Mouse (Mus musculus) cerebral cortex, adult 2 months (tissue): ENCODE results near the gene Mpdu1.

Experiments
- WGBS: fragments of 180-500 bp; shearing (Covaris S2); methylation state at CpG from one replicate; pipeline ENCODE4 v1.1.7; 2018; 5-methylcytosine and 5-hydroxymethylcytosine counted together

Mpdu1 gene

DNA sequence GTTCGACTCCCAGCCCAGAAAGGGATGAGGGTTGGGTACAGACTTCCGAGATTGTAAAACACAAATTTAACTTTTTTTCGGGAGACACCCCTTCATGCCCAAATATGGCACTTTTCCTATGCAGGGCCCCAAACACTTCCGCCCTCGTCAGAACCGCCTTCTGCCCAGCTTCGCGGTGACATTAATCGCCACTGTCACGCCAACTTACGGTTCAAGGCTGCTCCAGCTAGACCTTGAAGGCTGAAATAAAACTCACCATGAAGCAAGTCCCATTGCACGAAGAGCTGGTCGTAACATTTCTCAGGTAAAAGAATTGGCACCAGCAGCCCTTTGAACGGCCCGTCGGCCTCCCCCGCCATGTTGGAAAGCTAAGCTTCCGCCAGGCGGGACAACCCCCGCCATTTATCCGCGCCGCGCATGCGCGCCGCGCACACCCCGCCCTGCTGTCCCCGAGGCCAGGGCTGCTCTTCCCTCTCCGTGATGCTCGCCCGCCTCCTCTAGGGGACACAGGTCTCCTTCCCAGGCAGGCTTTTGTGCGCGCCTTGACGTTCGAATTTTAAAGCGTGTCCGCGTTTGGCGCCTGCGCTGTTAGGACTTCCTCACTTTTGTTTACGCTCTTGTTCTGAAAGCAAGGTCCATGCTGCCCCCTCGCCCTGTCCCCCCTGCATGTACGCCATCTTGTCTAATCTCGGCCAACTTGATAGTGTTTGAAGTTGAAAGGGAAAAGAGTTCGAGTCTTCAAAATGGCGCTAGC, at the start of gene Mpdu1:
Mpdu1 (minus strand) TSS at position 430 of the 754 bp plus-strand sequence.
- under 1% methylated on average over 48 of the region's 48 CpGs for WGBS

DNA sequence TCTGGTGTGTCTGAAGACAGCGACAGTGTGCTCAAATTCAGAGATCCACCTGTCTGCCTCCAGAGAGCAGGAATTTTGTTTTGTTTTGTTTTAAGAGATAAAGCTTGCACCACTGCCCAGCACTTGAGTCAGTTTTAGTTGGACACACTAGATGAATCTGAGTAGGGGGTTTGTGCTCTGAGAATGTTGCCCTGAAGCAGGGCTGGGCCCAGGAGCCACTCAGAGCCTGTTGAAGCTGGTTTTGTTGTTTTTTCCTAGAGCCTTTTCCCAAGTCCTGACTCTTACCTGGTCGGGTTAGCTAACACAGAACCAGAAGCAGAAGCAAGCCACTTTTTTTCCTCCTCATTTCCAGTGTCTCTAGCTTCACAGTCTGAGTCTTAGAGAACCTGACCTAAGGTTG, 48.6 kb upstream of the Mpdu1 start:
- WGBS: 85% methylated on average over 2 of the region's 2 CpGs

DNA sequence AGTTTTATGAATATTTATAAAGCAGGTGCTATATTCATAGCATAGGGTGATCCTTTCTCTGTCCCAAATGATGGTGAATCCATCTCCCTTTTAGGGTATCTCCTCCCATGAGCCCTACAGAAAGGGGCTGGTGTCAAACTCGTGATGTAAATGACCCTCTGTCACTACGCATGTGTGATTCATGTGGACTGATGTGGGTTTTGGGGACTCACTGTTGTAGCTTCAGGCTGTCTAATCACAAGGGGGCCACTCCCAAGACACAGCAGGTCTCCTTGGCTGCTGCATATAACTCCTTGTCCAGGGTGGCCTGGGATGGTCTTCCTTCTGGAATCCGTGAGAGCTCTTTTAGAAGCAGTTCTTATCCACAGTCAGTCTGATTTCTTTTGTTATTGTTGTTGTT, 48.0 kb upstream of the Mpdu1 start:
- WGBS: 83% methylated on average over 3 of the region's 3 CpGs

DNA sequence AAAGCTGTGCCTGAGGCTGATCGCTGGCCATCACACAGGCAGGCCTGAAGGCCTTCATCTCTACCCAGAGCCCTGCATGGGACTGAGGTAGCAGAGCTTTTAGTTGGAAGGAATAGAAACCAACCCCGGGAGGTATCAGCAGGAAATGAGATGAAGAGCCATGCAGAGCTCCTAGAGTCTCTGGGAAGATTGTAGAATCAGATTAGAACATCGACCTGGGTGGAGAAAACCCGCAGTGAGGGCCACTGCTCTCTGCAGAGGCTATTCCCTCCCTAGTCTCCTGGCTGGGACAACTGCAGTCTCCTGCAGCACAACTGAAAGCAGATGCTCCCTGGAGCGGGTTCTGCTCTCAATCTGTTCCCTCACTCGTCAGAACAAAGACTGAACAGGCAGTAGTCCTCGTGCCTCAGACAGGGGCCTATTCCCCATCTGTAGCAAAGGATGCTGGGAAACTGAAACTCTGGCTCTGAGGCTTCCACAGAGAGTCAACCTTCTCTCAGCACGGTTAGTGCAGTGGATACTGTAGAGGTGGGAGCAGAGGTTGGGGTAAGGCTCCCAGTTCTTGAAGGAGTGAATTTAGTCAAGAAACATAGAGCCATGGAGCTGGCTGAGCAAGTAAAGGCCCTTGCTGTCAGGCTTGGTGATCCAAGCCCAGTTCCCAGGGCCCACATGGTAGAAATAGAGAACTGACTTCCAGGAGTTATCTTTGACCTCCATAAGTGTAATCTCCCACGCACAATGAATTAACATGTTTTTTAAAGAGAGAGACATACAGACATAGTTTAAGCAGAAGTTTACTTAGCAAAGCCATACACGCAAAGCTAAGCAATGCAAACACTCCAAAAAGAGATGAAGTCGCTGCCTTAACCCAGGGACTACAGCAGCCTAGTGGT, 47.4 kb upstream of the Mpdu1 start:
- WGBS: 60% methylated on average over 11 of the region's 11 CpGs

DNA sequence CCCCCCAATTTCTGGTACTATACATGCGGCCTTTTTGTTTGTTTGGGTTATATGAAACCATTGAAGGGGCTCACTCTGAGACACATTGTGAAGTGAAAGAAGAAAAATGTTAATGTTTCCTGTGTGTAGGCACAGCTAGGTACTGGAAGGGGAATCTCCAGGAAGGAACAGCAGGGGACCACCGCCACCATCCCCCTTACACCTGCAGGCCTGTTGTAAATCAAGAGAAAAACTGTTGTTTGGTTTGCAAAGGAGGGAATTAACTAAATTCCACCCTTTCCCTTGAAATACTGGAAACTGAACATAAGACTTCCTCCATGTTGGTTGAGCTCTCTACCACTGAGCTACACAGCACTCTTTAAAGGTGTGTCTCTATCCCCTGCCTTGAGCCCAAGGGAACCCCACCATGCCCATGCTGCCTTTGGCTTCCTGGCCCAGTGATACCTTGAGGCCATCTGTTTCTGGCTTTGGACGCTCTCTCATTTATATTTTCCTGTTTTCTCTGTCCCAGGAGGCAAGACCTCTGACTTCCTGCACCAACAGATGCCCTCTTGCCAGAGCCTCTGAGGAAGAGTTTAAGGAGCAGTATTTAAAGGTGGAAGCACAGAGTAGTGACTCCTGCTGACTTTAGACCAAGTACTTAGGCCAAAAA, 46.3 kb upstream of the Mpdu1 start:
- 90% methylated on average over 3 of the region's 3 CpGs for WGBS

DNA sequence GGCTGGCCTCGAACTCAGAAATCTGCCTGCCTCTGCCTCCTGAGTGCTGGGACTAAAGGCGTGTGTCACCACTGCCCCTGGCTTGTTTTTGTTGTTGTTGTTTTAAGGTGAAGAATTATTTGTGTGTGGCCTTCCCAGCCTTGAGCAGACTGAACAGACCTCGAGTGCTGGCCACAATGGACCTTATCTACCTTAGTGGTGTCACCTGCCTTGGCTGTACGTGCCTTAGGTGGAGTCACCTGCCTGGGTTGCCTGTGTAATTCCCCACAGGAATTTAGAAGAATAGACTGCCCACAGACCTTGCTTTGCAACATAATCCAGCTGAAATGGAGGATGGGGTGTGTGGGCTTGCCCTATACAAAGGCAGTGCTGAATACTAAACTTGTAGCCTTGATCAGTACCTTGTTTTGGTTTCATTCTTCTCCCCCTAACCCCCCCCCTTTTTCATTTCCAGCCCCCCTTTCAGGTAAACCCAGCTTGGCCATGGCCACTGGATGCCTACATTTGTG, 45.5 kb upstream of the Mpdu1 start:
- WGBS: 93% methylated on average over 4 of the region's 4 CpGs

DNA sequence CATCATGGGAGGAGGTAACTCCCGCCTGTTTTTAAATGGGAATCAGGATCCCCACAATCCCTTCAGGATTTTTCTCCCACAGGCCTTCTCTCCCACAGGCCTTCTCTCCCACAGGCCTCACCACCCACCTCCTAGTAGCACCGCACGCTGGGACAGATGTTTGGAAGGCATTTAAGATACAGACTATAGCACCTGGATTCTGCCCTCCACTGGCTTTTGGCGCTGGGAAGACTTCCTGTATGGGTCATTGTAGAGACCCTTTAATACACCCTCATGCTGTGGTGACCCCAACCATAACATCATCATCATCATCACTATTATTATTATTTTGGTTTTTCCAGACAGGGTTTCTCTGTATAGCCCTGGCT, 45.0 kb upstream of the Mpdu1 start:
- 76% methylated on average over 4 of the region's 4 CpGs for WGBS

DNA sequence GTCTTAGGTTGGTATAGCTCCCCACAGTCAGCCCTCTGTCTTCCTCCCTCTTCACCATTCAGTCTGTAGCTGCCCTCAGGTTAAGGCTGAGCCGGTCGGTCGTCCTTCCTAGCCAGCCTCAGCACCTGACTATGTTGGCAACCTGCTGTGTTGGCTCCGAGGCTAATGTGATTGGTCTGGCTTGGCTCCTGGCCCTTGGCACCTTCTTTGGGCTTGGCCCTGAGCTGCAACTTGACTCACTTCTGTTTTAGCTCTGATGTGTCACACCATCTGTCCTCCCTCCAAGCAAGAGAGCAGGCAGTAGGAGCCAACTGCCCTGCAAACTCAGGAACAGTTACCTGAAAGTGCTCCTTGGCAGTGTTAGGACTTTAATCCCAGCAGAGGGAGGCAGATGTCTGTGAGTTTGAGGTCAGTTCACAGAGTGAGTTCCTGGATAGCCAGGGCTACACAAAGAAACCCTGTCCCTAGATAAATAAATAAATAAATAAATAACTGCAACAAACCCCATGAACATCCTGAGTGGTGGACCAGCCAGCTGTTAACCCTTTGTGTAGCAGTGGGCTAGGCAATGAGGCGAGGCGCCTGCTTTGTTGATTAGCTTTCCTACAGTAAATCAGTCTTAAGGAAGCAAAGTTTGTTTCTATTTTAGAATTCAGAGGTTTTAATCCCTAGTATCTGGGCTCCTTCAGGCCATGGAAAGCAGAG, 44.5 kb upstream of the Mpdu1 start:
- 37% methylated on average over 6 of the region's 6 CpGs for WGBS

DNA sequence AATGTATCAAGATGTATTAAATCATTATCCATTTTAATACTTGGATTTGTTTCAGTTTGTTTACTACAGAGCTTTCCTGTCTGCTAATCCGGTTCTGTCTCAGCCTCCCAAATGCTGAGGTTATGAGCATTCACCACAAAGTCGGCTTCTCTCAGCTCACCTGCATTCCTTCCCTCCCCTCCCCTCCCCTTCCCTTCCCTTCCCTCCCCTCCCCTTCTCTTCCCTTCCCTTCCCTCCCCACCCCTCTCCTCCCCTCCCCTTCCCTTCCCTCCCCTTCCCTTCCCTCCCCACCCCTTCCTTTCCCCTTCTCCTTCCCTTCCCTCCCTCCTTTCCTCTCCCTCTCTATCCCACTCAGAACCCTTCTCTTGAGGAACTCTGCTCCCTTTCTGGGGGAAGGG, 42.2 kb upstream of the Mpdu1 start:
- 61% methylated on average over 2 of the region's 2 CpGs for WGBS

DNA sequence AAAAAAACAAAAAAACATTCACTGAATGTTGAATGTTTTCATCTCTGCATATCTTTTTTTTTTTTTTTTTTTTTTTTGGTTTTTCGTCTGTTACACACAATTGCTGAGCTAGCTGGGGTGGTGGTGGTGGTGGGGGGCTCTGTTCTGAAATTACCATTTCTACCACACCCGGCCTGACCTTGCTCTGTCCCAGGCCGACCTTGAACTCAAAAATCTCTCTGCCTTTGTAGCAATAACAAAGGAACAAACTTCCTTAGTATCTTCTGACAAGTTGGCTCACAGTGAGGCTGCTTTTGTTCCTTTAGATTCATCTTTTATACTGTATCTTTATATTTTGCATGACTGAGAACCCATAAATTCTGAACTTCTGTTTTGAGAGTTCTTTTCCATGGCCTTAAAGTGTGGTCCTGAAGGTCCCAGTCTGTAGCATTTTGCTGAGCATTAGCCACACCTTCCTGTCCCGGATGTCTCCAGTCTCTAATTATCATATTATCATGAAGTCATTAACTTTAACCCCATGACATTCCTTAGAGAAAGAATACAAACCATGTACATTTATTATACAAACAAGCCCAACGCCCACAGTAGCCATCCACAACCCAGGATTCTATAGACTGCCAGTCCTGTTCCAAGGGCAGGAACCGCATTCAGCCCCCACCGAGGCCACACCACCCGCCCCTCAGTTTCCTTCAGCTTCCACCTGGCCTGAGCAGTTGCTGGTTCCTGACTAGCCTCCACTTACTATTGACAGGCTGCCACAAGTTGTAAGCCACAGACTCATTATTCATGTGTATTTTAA, 41.6 kb upstream of the Mpdu1 start:
- WGBS: 68% methylated on average over 8 of the region's 8 CpGs

DNA sequence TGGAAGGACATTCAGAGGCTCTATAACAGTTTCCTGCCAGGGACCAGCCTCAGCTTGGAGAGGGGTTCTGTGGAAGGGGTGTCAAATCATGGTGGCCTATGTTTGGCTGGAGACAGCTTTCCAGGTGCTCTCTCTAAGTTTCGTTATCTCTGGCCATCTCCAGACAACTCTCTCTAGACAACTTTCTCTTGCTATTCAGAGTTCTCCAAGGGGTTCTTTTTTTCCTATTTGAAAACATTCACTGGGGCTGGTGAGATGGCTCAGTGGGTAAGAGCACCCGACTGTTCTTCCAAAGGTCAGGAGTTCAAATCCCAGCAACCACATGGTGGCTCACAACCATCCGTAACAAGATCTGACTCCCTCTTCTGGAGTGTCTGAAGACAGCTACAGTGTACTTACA, 40.9 kb upstream of the Mpdu1 start:
- WGBS: 93% methylated on average over 3 of the region's 3 CpGs

DNA sequence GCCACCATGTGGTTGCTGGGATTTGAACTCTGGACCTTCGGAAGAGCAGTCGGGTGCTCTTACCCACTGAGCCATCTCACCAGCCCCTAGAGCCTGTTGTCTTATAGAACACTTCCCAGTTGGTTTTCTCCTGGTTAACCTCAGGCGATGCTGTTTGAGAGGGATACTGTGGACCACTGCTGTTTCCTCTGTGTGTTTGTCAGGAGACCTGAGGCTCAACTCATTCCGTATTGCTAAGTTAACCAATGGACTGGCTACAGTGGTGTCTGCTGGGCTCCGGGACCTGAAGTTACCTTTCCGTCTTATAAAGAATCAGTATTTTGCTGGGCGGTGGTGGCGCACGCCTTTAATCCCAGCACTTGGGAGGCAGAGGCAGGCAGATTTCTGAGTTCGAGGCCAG, 40.4 kb upstream of the Mpdu1 start:
- WGBS: 97% methylated on average over 10 of the region's 10 CpGs

DNA sequence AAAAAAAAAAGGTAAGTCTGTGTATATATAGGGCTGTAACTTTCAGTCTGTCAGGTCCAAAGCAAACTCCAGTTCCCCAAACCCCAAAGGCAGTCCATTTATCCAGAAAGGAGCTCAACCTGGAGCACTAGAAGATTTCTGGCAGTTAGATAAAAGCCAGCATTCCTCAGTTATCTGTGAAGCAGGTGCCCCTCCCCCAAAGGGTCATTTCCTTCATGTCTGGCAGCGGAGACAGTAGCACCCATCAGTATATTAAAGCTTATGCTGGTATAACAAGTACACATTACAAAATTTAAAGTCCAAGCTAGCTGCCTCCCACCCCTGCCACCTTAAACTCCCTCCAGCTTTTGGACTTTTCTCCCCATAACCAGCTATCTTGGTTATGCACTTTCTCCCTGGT, 37.2 kb upstream of the Mpdu1 start:
- WGBS: 84% methylated on average over 1 of the region's 1 CpGs

DNA sequence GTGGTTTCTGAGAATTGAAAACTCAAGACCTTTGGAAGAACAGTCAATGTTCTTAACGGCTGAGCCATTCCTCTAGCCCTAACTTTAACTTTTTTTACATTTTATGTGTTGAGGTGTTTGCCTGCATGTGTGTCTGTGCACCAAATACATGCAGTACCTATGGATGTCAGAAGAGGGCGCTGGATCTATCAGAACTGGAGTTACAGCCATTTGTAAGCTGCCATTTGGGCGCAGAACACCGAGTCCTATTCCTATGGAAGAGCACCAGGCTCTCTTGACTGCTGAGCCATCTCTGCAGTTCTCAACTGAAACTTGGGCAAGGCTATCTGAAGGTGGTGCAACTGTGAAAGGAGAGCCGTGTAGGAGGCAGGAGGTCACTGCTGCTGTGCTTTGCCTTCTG, 36.1 kb upstream of the Mpdu1 start:
- WGBS: 79% methylated on average over 5 of the region's 5 CpGs

DNA sequence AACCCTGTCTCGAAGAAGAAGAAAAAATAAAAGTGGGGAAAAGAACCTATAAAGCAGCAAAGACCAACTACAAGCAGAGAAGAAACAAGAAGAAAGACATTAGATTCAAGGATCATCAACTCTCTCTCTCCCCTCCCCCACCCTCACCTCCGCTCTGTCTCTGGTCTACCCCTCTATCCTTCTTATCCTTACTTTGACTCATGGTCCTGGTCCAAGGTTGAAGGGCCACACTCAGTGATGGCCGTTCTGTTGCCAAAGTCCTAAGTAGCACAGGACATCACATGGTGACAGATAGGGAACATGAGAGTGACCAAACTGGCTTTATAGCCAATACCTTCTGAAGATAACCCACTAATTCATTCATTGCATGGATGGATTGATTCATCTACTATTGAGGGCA, 35.0 kb upstream of the Mpdu1 start:
- WGBS: 95% methylated on average over 3 of the region's 3 CpGs

DNA sequence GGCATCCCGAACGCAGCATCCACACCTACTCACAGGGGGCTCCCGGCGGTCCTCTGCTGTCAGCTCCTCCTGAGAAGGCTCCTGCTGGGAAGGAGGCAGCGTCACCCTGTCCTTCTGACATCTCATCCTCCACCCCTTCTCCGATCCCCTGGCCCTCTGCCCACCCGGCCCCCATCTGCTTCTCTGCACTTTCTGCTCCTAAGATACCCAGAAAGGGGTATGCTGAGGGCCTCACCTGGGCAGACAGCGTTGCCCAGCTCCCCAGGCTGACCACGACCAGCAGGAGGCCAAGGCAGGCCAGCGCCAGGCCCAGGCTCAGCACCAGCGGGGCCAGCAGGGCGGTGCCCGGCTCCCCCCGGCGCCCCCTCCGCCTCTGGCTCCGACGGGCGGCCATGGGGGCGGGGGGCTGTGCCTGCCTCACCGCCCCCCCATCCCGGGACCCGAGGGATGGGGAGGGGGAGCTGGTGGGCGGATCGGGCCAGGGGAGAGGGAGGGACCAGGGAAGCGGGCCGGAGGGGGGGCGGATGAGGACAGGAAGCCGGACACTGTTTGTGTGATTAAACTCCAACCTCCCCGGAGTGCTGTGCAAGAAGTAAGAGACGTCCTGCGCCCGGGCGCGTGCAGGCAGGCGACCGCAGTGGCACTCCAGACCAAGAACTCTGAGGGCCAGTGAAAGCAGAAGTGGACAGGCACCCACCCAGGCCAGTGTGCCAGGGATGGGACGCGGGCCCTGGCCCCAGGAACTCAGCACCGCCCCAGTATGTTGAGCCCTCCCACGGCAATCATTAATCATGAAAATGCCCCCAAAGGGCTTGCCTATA, 33.1 kb upstream of the Mpdu1 start, which contains the start of the genes Tnfsf12 and Tnfsfm13:
Tnfsf12 (minus strand) TSS at position 489 of the 821 bp plus-strand sequence.
Tnfsfm13 (minus strand) TSS at position 738 of the 821 bp plus-strand sequence.
- WGBS: 4% methylated on average over 41 of the region's 41 CpGs

DNA sequence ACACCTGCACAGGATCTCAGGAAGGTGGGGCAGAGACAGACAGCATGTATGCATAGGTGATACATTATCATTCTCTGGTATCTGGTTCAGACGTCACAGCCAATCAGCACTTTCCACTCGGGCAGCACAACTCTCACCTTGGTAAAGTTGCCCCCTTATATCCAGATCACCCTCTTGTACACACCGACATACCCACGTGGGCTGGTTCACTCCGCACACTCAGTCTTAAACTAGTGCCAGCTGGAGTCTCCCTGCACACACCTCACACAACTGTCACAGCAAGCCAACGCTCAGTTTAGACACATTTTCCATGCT, 32.6 kb upstream of the Mpdu1 start:
- 14% methylated on average over 6 of the region's 6 CpGs for WGBS

DNA sequence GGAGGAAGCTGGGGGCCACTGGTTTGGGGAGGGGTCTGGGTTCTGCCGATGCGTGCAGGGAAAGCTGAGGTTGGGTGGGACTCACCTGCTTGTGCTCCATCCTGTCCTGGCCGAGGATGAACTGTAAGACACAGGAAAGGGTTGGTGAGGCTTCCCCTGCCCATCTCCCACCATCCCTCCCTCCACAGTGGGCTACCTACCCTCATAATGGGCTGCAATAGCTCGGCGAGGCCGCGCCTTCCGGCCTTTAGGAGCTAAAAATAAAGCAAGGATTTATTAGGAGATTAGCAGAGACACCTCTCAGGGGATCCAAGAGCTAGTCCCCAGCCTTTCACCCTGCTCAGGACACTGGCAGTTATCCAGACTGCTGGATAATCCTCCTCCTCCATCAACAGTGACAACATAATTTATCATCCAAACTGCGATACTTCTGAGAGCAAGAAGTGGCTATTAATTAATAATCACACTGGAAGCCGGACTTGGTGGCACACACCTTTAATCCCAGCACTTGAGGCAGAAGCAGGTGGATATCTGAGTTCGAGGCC, 31.1 kb upstream of the Mpdu1 start:
- 80% methylated on average over 11 of the region's 11 CpGs for WGBS

DNA sequence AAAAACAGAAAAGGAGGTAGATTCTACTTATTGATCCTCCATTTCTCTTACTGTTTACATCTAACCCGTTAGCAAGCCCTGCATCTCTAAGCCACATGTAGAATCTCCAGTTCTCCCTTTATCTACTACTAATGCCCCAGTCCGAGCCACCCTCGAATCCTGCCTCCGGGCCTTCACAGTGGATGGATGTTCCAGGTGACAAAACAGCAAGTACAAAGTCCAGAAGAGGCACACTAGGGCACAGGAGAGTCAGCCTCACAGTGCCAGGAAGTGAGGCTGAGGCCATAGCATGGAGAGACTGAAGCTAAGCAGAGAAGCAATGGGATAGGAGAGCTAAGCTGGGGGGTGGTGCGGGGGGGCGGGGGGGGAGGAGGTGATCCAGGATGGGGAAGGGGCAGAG, 30.4 kb upstream of the Mpdu1 start:
- 87% methylated on average over 6 of the region's 6 CpGs for WGBS
